Mouse (Mus musculus) C3H10T1/2 (cell line): ENCODE results near the gene Cldn12. TPM values are rescaled to one million over a fixed set of nuclear protein-coding genes. Genes with fewer than 3 reads are reported as not detected.

Experiments
- polyA plus RNA-seq, 2 experiments: library from polyadenylated mRNA; unstranded; fragments of >200 nt; fragmentation: generic; extraction: Trizol; gene quantifications; one replicate each; pipeline ENCODE4 v1.2.1; 2012; ENCODE audit warnings: missing spikeins in 2 of 2

Cldn12 gene
- polyA plus RNA-seq: 1 to 10 TPM; 2.0 to 7.3 TPM

DNA sequence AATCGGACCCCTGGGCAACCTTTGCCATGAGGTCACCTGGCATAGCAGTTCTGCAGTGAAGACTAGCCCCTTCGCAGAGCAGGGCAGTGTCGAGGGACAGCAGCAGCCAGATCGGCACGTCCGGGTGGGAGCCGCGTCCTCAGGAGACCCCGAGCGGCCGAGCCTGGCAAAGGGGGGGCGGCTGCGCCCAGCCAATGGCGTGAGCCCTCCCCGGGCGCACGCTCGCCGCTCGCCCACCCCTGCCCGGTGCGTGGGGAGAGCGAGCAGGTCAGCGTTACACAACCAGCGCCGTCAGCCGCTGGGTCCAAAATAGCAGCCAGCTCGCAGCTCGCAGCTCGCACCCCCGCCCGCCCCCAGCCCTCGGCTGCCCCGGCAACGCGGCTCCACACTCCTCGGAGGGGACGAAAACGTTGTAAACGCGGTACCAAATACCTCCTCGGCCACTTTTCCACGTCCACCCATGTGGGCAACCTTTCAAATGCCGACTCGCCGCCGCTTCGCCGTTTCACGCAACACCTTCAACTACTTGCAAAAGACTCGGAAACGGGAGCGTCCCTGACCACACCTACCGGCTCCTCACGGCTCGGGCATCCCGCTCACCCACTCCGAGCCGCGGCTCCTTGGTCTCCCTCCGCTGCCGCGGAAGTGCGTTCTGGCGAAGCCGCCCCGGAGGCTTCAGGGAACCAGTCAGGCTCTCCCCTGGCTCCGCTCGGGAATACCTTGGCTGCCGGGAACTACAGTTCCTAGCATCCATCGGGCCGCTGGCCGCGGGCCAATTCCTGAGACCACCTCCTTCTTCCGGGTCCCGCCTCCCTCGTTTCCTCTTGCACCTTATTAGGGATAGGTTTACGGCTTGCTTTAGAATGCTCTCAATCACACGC, at the start of gene Cldn12:
Gene Cldn12 (minus strand): TSS at position 763 of the 881 bp plus-strand sequence.

DNA sequence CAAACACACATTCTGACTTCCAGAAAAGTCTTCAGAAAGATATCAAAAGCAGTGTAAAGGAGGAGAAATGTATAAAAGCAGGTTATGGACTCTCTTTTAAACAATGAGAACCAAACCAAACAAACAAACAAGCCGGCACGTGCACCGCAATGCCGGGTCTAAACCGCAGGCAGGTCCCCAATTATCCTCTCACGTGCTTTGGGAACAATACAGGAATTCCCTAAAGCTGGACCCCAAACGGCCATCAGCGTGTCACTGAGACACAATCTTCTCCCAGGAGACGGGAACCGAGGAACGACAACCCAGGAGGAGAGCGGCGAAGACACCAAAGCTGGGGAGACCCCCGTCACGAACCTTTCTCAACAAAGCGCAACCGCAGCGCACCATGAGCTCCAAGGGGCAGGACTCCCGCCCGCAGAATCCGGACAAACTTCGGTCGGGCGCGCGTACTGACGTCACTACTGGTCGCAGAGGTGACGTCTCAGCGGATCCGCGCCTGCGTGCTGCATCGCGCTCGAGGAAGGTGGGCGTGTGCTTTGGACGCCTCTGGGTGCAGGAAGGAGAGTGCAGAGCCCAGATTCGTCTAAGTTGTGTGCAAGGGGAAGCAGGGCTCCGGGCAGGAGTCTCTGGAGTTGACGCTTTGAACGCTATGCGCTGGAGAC, 44.5 kb upstream of the Cldn12 start, which contains the start of gene Gtpbp10:
Gene Gtpbp10 (minus strand): TSS at position 460 of the 662 bp plus-strand sequence.

DNA sequence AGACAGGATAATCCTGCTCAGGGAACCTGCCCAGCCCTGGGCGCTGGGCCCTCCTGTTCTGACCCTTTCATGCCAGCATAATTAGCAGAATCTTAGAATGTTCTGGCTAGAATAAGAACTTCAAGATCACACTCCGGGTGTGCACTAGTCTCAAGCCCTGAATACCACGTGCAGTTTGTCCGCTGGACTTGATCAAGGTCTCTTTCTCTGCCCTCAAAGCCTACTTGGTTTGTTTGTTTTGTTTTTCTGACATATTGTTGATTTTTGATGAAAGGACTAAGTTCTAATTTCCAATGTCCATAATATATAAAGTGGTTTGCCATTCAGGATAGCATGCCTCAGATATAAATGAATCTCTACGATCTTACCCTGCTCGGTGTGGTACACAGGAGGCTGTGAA, 35.7 kb downstream of the Cldn12 start, which contains the start of gene 1700015F17Rik:
Gene 1700015F17Rik (minus strand): TSS at position 101 of the 400 bp plus-strand sequence.

Other genes with a start within 250 kb of the Cldn12 start
- gene Cdk14, start 94.6 kb downstream of the Cldn12 start, polyA plus RNA-seq: 10 to 100 TPM in 1 of 2 experiments, 1 to 10 TPM in 1; 3.0 to 23.6 TPM
- under 1 TPM; 0.09 to 0.12 TPM for gene 1700015F17Rik, start 35.8 kb downstream of the Cldn12 start, polyA plus RNA-seq
- under 1 TPM; 0.04 to 0.84 TPM for gene Gtpbp10, start 44.6 kb upstream of the Cldn12 start, polyA plus RNA-seq
- under 1 TPM; 0.11 to 0.12 TPM for gene Gm8773, start 58.8 kb upstream of the Cldn12 start, polyA plus RNA-seq
- gene Cfap69, start 149.3 kb upstream of the Cldn12 start, polyA plus RNA-seq: 1 to 10 TPM in 1 of 2 experiments, under 1 TPM in 1; 0.34 to 1.2 TPM
- gene Steap2, start 179.6 kb upstream of the Cldn12 start, polyA plus RNA-seq: 1 to 10 TPM; 3.1 to 8.6 TPM
- gene Steap1, start 234.4 kb upstream of the Cldn12 start, polyA plus RNA-seq: 10 to 100 TPM in 1 of 2 experiments, 1 to 10 TPM in 1; 4.2 to 29.7 TPM